Mouse (Mus musculus): ENCODE results near the gene Lair1.

DNA sequence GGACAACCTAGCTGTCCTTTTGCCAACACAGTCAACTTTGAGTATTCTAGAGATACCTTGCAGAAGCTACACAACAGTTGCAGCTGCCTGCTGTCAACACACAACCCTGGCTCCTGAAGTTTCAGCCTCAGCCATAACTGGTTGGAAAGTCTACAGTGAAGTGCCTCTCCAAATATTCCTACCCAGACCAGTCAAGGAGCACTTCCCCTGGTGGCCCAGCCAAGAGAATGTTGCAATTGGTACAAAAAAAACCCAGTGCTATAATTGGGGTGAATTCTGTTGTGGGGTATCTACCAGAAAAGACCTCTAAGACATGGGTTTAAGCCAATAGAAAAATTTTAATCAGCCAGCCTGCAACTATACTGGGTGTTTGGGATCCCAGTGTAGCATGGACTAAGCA lies 22.6 kb upstream of the Lair1 start:
- no peak for TF ChIP-seq CTCF (IDR thresholded peaks at IDR 0.05; ENCODE audit: extremely low read depth, insufficient read depth, insufficient read length, insufficient replicate concordance)
- no peak for TF ChIP-seq POLR2A (IDR thresholded peaks at IDR 0.05; ENCODE audit: low read depth, low read length)

Measured in spleen, adult 2 months (tissue).